Mouse (Mus musculus) layer of hippocampus, postnatal 14 days (tissue): Measurements from ENCODE around the gene 6430531B16Rik. TPM values are rescaled to one million over a fixed set of nuclear protein-coding genes. Genes with fewer than 3 reads are reported as not detected.

ENCODE experiments used
- DNase-seq, 2 experiments: peaks; one replicate each; pipeline ENCODE4 v3.0.0; 2021 to 2022; ENCODE audit warnings: low spot score in 2 of 2, mixed read lengths in 1 of 2
- total RNA-seq, 2 experiments: library from RNA; stranded (reverse); gene quantifications; 2 replicates each; pipeline ENCODE4 v1.2.3; 2021

Gene 6430531B16Rik
- total RNA-seq, 2 experiments from 2014 or later, result 0.39 to 0.83 TPM

GRCm38 (mm10) chr7:139971436-139971835, 7.1 kb downstream of the 6430531B16Rik start:
- DNase-seq, result peak in 1 of 2 experiments; percentile 7

- no peak for DNase-seq
Measured at GRCm38 (mm10) chr7:139970979-139971378, 7.6 kb downstream of the 6430531B16Rik start.

GRCm38 (mm10) chr7:139970216-139970919, 8.2 kb downstream of the 6430531B16Rik start:
- no peak for DNase-seq

DNA sequence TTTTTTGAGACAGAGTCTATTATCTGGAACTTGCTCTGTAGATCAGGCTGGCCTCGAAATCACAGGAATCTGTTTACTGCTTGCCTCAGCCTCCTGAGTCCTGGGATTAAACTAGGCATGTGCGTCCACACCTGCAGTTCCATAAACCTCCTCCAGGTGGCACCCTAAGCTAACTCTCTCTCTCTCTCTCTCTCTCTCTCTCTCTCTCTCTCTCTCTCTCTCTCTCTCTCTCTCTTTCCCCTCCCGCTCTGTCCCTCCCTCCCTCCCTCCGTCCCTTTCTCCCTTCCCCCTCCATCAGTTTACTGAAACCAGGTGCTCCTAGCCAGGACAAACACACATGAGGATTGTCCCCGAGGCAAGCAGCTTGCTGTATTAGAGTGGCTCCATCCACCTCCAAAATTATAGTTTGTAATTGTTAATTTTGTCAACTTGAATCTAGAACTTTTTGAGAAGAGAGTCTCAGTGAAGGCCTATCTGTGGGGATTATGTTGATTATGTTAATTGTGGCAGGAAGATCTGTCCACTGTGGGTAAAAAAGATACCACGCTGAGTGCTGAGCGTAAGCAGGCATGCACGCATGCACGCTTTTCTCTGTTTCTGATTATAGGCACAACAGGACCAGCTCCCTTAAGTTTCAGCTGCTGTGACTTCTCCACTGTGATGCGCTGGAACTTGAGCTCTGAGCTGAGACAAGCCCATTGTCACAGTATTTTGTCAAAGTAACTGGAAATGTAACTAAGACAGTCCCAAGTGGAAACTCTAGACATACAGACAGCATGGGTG, 9.0 kb downstream of the 6430531B16Rik start:
- DNase-seq, result peak; percentile 84 to 91

DNA sequence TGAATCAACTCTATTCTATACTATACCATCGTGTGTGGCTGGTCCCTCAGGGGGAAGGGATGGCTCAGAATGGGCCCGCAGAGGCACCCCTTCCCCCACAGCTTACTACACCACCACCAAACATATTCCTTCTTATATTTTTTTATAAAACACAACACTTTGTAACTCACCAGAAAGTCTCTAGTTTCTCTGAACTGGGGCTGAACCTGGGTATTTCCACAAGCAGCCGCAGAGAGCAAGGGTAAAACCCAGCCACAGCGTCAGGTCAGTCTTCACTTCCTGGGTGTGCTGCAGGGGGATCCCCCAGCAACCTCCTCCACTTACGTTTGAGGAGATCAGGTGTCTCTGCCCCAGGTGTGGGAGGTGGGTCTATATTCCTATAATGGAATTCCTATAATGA, 10.1 kb downstream of the 6430531B16Rik start:
- DNase-seq, result no peak

- DNase-seq, result no peak
Measured at GRCm38 (mm10) chr7:139967175-139967574, 11.4 kb downstream of the 6430531B16Rik start.

DNA sequence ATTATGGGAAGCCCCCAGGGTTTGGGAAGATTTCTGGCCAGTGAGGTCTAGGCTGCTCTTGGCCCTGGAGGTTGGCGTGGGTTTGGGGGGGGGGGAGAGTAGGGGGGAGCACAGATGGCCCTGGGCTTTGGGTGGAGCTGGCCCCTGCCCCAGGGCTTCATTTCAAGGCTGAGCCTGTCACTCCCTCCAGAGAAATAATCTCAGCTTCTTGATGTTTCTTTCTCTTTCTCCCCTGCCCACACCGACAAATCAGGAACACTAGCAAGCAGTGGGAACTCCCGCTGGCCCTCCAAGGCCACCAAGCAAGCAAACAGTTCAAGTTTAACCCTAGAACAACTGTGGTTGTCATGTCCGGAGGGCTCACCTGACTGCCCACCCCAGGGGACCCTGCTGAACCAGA, 14.7 kb downstream of the 6430531B16Rik start:
- no peak for DNase-seq

- DNase-seq, result no peak
Measured at GRCm38 (mm10) chr7:139961141-139961540, 17.4 kb downstream of the 6430531B16Rik start.

GRCm38 (mm10) chr7:139957958-139958357, 20.6 kb downstream of the 6430531B16Rik start:
- no peak for DNase-seq

DNA sequence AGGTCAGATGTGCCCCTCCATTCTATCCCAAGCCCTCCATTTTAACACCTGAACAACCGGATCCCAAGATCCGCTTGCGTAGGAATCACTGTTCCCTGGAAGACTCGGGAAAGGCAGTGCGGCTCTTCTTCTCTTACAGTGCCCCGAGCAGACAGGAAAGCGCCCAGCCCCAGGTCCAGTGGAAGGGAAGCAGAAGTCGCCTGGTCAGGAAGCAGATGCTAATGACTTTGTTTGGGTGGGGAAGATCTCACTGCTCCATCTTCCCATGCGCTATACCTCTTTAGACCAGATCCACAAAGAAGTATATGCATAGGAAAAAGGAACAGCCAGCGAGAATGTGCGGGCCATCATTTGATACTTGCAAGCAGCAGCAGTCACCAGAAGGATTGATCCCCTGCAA, 21.1 kb downstream of the 6430531B16Rik start:
- no peak for DNase-seq

GRCm38 (mm10) chr7:139956658-139957057, 21.9 kb downstream of the 6430531B16Rik start:
- no peak for DNase-seq

DNA sequence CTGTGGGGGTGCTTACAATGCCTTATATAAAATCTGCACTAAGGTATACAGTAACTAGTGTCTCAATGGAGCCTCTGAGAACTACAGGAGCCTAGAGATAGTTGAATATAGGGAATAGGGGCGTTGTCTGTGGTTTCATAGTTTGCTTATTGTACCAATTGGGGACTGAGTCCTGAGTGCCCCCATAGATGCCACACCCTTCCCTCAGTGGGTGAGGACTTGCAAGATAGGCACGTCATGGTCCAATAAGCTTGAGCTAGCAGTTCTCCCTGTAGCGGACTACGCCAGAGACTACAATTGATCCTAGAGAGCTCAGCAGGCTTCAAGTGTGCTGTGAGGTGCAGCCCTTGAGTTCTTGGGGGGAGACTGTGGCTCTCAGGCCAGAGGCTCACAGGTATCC, 23.1 kb downstream of the 6430531B16Rik start:
- DNase-seq, result no peak

DNA sequence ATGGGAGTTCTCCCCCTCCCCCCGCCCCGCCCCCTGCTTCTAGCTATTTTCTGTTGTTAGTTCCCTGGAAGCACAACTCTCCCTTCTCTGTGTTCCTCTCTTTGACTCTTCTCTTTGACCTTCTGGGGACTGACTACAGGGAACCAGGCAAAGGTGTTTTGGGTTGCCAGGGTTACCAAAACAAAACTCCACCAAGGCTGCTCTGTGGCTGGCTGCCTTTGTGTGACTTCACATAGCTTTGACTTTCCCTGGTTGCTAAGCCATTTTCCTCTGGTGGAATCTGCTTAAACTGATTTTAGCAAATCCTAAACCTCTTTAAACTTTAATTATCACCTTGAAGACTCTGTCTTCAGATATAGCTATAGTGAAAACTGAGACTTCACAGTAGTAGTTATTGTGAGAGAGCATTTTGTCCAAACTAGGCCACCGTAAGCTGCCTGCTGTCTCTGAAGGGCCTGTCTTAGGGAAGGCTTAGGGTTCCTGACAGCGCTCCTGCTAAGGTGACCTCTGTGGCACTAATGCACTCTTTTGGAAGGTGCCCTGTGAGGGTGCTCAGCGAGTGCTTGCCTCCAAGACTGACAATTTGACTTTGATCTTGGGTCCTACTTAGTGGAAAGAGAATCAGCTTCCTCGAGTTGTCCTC, 26.4 kb downstream of the 6430531B16Rik start:
- no peak for DNase-seq

- no peak for DNase-seq
Measured at GRCm38 (mm10) chr7:139951079-139951478, 27.5 kb downstream of the 6430531B16Rik start.

- DNase-seq, result no peak
Measured at GRCm38 (mm10) chr7:139950283-139950971, 28.1 kb downstream of the 6430531B16Rik start.

- DNase-seq, result no peak
Measured at GRCm38 (mm10) chr7:139949893-139950282, 28.7 kb downstream of the 6430531B16Rik start.

DNA sequence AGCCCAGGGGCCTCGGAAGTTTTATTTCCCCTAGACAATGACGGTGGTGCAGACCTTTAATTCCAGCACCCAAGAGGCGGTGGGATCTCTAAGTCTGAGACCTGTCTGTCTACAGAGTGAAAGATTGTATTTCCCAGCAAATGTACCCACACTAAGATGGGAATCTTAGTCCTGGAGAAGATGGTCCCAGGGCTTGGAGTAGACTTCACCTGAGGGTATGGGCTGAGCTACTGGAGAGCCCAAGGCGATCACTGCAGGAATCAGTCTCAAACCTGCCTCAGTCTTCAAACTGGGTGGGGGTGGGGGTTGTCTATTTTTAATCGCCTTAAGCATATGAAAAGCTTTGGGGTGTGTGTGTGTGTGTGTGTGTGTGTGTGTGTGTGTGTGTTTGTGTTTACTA, 32.5 kb downstream of the 6430531B16Rik start:
- DNase-seq, result no peak

DNA sequence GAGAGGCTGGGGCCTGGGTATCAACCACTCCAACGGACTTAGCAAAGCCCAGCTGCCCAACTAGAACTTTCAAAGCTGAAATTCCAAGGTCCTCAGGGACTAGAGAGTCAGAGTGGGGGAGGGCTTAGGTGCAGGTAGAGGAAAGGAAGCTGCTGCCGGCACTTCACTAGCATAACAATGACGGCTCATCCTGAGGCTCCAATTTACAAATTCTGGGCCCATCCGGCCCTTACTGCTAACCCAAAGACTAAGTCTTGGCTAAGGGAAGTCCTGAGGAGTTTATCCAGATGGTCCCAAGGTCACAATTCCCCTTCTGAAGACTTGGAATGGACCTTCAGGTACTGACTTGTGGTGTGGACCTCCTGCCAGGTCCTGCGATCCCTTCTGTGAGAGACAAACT, 33.0 kb downstream of the 6430531B16Rik start:
- no peak for DNase-seq

GRCm38 (mm10) chr7:139944291-139945240, 34.0 kb downstream of the 6430531B16Rik start:
- no peak for DNase-seq

GRCm38 (mm10) chr7:139943674-139944281, 34.8 kb downstream of the 6430531B16Rik start, which contains the start of gene Utf1:
TSS of gene Utf1 (plus strand) at chr7:139943789.
- DNase-seq, result no peak
